Mouse (Mus musculus) forebrain, embryonic 12.5 days (tissue): ENCODE measurements around the gene Olfr544. TPM values are rescaled to one million over a fixed set of nuclear protein-coding genes. Genes with fewer than 3 reads are reported as not detected.
"Not testable (repeated sequence)": the region's sequence is repeated elsewhere in the genome, so short reads cannot be mapped to it uniquely, and the experiment has no call there.

Source experiments
- ATAC-seq: fragments of 200-750 bp; cut with Nextera tagmentation; 2 replicates; pipeline ENCODE4 v1.8.0; 2017; ENCODE audit warnings: moderate TSS enrichment; ENCODE audit not compliant: low FRiP score
- H3K27ac ChIP-seq: fragments of 300-500 bp; sonication (generic); 2 replicates; pipeline ENCODE4 v1.5.1; 2016; ENCODE audit warnings: mild to moderate bottlenecking
- H3K27me3 ChIP-seq: fragments of 300-500 bp; sonication (generic); 2 replicates; pipeline ENCODE4 v1.6.1; 2016; ENCODE audit warnings: mild to moderate bottlenecking
- H3K36me3 ChIP-seq: fragments of 300-500 bp; sonication (generic); replicated peaks from 2 replicates; pipeline ENCODE4 v1.6.1; 2016; ENCODE audit warnings: mild to moderate bottlenecking
- H3K4me1 ChIP-seq: fragments of 300-500 bp; sonication (generic); 2 replicates; pipeline ENCODE4 v1.6.1; 2016
- H3K4me2 ChIP-seq: fragments of 300-500 bp; sonication (generic); 2 replicates; pipeline ENCODE4 v1.6.1; 2016; ENCODE audit warnings: mild to moderate bottlenecking, moderate library complexity
- H3K4me3 ChIP-seq: fragments of 300-500 bp; sonication (generic); replicated peaks from 2 replicates; pipeline ENCODE4 v1.5.1; 2016; ENCODE audit warnings: mild to moderate bottlenecking
- H3K9ac ChIP-seq: fragments of 300-500 bp; sonication (generic); 2 replicates; pipeline ENCODE4 v1.6.1; 2016; ENCODE audit warnings: mild to moderate bottlenecking
- H3K9me3 ChIP-seq: fragments of 300-500 bp; sonication (generic); 2 replicates; pipeline ENCODE4 v1.6.1; 2016
- WGBS: fragments of 180-500 bp; shearing (Covaris S2); methylation state at CpG from one replicate; pipeline ENCODE4 v1.1.7; 2016; 5-methylcytosine and 5-hydroxymethylcytosine counted together
- polyA plus RNA-seq: library from polyadenylated mRNA; unstranded; fragments of >200 nt; fragmentation: Nextera tagmentation; extraction: Ambion mirVana; gene quantifications from 2 replicates; pipeline ENCODE4 v1.2.1, GENCODE M21; 2016

The Olfr544 gene
- polyA plus RNA-seq, 1 experiment from 2014 or later = 0.14 TPM

GRCm38 (mm10) chr7:102501986-102502385, 13.9 kb upstream of the Olfr544 start:
- 84% methylated on average over 5 of the region's 5 CpGs for WGBS
- Histone ChIP-seq H3K4me1 (no peaks in the 10 kb centered on the region), H3K36me3 (no peaks in the 10 kb centered on the region), H3K9me3 (no peaks in the 10 kb centered on the region), H3K27me3 (no peaks in the 10 kb centered on the region), H3K9ac (no peak overlapping the region), H3K4me3 (no peak overlapping the region), H3K27ac (no peak overlapping the region), H3K4me2 (no peak overlapping the region)
- no peak for ATAC-seq

- Histone ChIP-seq H3K4me3 (no peak within 1 kb of the TSS), H3K4me2 (no peak within 1 kb of the TSS), H3K27ac (no peak within 1 kb of the TSS), H3K36me3 (no peaks in the 10 kb centered on the region), H3K27me3 (no peaks in the 10 kb centered on the region), H3K9me3 (no peaks in the 10 kb centered on the region), H3K9ac (no peak within 1 kb of the TSS), H3K4me1 (no peaks in the 10 kb centered on the region)
- ATAC-seq = no peak
- WGBS = 73% methylated on average over 3 of the region's 3 CpGs
These were observed 11.4 kb upstream of the Olfr544 start, which contains the start of gene Olfr545 for GRCm38 (mm10) chr7:102499473-102499872. TSS of gene Olfr545 (minus strand) at chr7:102499573.

GRCm38 (mm10) chr7:102494416-102494815, 6.3 kb upstream of the Olfr544 start:
- not testable (repeated sequence) for H3K4me1 ChIP-seq, H3K27ac ChIP-seq, ATAC-seq, H3K36me3 ChIP-seq, H3K9me3 ChIP-seq, H3K9ac ChIP-seq, H3K4me2 ChIP-seq, H3K27me3 ChIP-seq, H3K4me3 ChIP-seq
- WGBS = 67% methylated on average over 7 of the region's 7 CpGs

GRCm38 (mm10) chr7:102486105-102486504, 2.0 kb downstream of the Olfr544 start:
- H3K4me3 ChIP-seq = no peak overlapping the region
- H3K36me3 ChIP-seq = no peaks in the 10 kb centered on the region
- H3K27ac ChIP-seq = no peak overlapping the region
- H3K4me1 ChIP-seq = no peaks in the 10 kb centered on the region
- ATAC-seq = no peak
- 83% methylated on average over 1 of the region's 1 CpGs for WGBS
- no peak overlapping the region for H3K4me2 ChIP-seq
- H3K9ac ChIP-seq = no peak overlapping the region
- no peaks in the 10 kb centered on the region for H3K27me3 ChIP-seq
- H3K9me3 ChIP-seq = no peaks in the 10 kb centered on the region

- H3K9ac ChIP-seq, H3K27me3 ChIP-seq, H3K9me3 ChIP-seq, H3K36me3 ChIP-seq, H3K27ac ChIP-seq, H3K4me2 ChIP-seq, H3K4me3 ChIP-seq, H3K4me1 ChIP-seq, ATAC-seq: not testable (repeated sequence)
- WGBS = 73% methylated on average over 7 of the region's 8 CpGs
These were observed 3.3 kb downstream of the Olfr544 start for GRCm38 (mm10) chr7:102484766-102485165.

GRCm38 (mm10) chr7:102483665-102484064, 4.4 kb downstream of the Olfr544 start:
- H3K9me3 ChIP-seq = no peaks in the 10 kb centered on the region
- no peaks in the 10 kb centered on the region for H3K36me3 ChIP-seq
- H3K9ac ChIP-seq = no peak overlapping the region
- no peaks in the 10 kb centered on the region for H3K4me1 ChIP-seq
- 77% methylated on average over 2 of the region's 2 CpGs for WGBS
- no peak for ATAC-seq
- no peak overlapping the region for H3K4me3 ChIP-seq
- no peaks in the 10 kb centered on the region for H3K27me3 ChIP-seq
- no peak overlapping the region for H3K4me2 ChIP-seq
- no peak overlapping the region for H3K27ac ChIP-seq

GRCm38 (mm10) chr7:102481579-102481978, 6.5 kb downstream of the Olfr544 start, which contains the start of gene Olfr543:
TSS of gene Olfr543 (minus strand) at chr7:102481679.
- 94% methylated on average over 4 of the region's 4 CpGs for WGBS
- Histone ChIP-seq H3K4me1 (no peaks in the 10 kb centered on the region), H3K4me3 (no peak within 1 kb of the TSS), H3K4me2 (no peak within 1 kb of the TSS), H3K36me3 (peaks cover 6% of the 10 kb centered on the region; the same call in 1 of the 2 replicates), H3K27me3 (no peaks in the 10 kb centered on the region), H3K9ac (no peak within 1 kb of the TSS), H3K27ac (no peak within 1 kb of the TSS), H3K9me3 (no peaks in the 10 kb centered on the region)
- ATAC-seq = no peak

- Histone ChIP-seq H3K27me3 (no peaks in the 10 kb centered on the region), H3K4me1 (no peaks in the 10 kb centered on the region), H3K9ac (no peak overlapping the region), H3K4me2 (no peak overlapping the region), H3K9me3 (no peaks in the 10 kb centered on the region), H3K4me3 (no peak overlapping the region), H3K27ac (no peak overlapping the region), H3K36me3 (peaks cover 6% of the 10 kb centered on the region; the same call in 1 of the 2 replicates)
- ATAC-seq = no peak
- 88% methylated on average over 4 of the region's 4 CpGs for WGBS
These were observed 7.3 kb downstream of the Olfr544 start for GRCm38 (mm10) chr7:102480821-102481220.

GRCm38 (mm10) chr7:102479368-102480078, 8.6 kb downstream of the Olfr544 start:
- no peak for ATAC-seq
- 86% methylated on average over 5 of the region's 5 CpGs for WGBS
- Histone ChIP-seq H3K27ac (no peak overlapping the region), H3K4me1 (no peaks in the 10 kb centered on the region), H3K36me3 (peaks cover 6% of the 10 kb centered on the region; the same call in 1 of the 2 replicates), H3K9me3 (no peaks in the 10 kb centered on the region), H3K9ac (no peak overlapping the region), H3K4me3 (no peak overlapping the region), H3K4me2 (no peak overlapping the region), H3K27me3 (no peaks in the 10 kb centered on the region)

- no peak for ATAC-seq
- Histone ChIP-seq H3K4me3 (no peak overlapping the region), H3K27ac (no peak overlapping the region), H3K4me1 (no peaks in the 10 kb centered on the region), H3K27me3 (no peaks in the 10 kb centered on the region), H3K4me2 (no peak overlapping the region), H3K9ac (no peak overlapping the region), H3K9me3 (no peaks in the 10 kb centered on the region), H3K36me3 (peaks cover 6% of the 10 kb centered on the region; the same call in 1 of the 2 replicates)
- WGBS = 87% methylated on average over 3 of the region's 3 CpGs
These were observed 9.2 kb downstream of the Olfr544 start for GRCm38 (mm10) chr7:102478926-102479325.

- Histone ChIP-seq H3K4me3 (no peak overlapping the region), H3K9ac (no peak overlapping the region), H3K27me3 (no peaks in the 10 kb centered on the region), H3K27ac (no peak overlapping the region), H3K36me3 (peaks cover 6% of the 10 kb centered on the region; the same call in 1 of the 2 replicates), H3K4me1 (no peaks in the 10 kb centered on the region), H3K4me2 (no peak overlapping the region), H3K9me3 (no peaks in the 10 kb centered on the region)
- WGBS = 95% methylated on average over 4 of the region's 4 CpGs
- ATAC-seq = no peak
These were observed 9.7 kb downstream of the Olfr544 start for GRCm38 (mm10) chr7:102478425-102478824.

GRCm38 (mm10) chr7:102477377-102477776, 10.7 kb downstream of the Olfr544 start:
- Histone ChIP-seq H3K4me2 (no peak overlapping the region), H3K9me3 (no peaks in the 10 kb centered on the region), H3K27me3 (no peaks in the 10 kb centered on the region), H3K36me3 (peaks cover 6% of the 10 kb centered on the region; the same call in 1 of the 2 replicates), H3K4me3 (no peak overlapping the region), H3K27ac (no peak overlapping the region), H3K9ac (no peak overlapping the region), H3K4me1 (no peaks in the 10 kb centered on the region)
- 76% methylated on average over 11 of the region's 11 CpGs for WGBS
- ATAC-seq = no peak

- ATAC-seq = no peak
These were observed 11.5 kb downstream of the Olfr544 start for GRCm38 (mm10) chr7:102476601-102477000.

More at GRCm38 (mm10) chr7:102476601-102477000, 11.5 kb downstream of the Olfr544 start:
- H3K4me3 ChIP-seq = no peak overlapping the region
- no peak overlapping the region for H3K27ac ChIP-seq
- WGBS = 97% methylated on average over 5 of the region's 5 CpGs
- H3K9me3 ChIP-seq = no peaks in the 10 kb centered on the region
- no peak overlapping the region for H3K4me2 ChIP-seq
- H3K27me3 ChIP-seq = no peaks in the 10 kb centered on the region
- H3K9ac ChIP-seq = no peak overlapping the region
- H3K4me1 ChIP-seq = no peaks in the 10 kb centered on the region
- H3K36me3 ChIP-seq = peaks cover 6% of the 10 kb centered on the region; the same call in 1 of the 2 replicates
